Mouse (Mus musculus) gastrocnemius, postnatal 4 days (tissue): ENCODE data around the gene Gm13103. TPM values are rescaled to one million over a fixed set of nuclear protein-coding genes. Genes with fewer than 3 reads are reported as not detected.
"Not testable (repeated sequence)": the region's sequence is repeated elsewhere in the genome, so short reads cannot be mapped to it uniquely, and the experiment has no call there.

Experiments
- DNase-seq, 2 experiments: peaks; one replicate each; pipeline ENCODE4 v3.0.0; 2021 to 2022; ENCODE audit warnings: low spot score in 2 of 2, mixed read lengths in 2 of 2
- long read RNA-seq, 2 experiments: library from polyadenylated mRNA; stranded (forward); transcript quantifications; one replicate each; pipeline ENCODE4 v2.0.0; 2021
- total RNA-seq, 2 experiments: library from RNA; stranded (reverse); gene quantifications; 2 replicates each; pipeline ENCODE4 v1.2.3; 2021

The Gm13103 gene
- total RNA-seq, result not detected
- long read RNA-seq, experiment 1, result 0 reads
- long read RNA-seq, experiment 2, result 0 reads

DNA sequence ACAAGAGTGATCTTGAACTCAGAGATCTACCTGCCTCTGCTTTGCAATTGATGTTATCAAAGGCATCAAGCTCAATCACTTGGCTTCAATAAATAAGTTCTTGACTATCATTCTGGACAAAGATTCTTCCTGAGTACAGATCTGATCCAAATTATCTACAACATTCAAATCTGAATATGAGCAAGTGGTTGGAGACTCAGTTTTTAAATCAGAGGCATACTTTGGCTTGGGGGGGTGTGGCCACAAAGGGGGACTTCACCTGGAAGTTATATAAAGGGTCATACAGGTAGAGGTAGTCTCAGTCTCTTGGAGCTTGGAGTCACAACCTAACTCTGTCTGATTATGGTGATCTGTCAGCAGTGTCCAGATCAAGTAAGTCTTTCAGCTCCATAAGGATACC is at the start of gene Gm13103:
Gm13103 (plus strand) TSS at position 301 of the 400 bp plus-strand sequence.
- not testable (repeated sequence) for DNase-seq

DNA sequence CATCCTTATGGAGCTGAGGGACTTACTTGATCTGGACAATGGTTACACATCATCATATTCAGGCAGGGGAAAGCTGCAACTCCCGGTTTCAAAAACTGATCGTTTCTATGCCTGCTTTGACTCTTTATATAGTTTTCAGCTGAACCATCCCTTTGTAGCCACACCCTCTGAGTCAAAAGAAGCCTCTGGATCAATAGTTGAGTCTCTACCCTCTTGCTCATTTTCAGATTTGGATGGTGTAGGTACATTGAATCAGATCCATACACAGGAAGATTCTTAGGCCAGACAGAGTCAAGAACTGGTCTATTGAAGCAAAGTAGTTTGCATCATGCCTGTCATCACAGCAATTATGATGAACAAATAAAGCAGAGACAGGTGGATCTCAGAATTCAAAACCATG is 30.3 kb upstream of the Gm13103 start, which contains the start of gene Gm13084:
Gm13084 (minus strand) TSS at position 101 of the 400 bp plus-strand sequence.
- DNase-seq, result no peak

DNA sequence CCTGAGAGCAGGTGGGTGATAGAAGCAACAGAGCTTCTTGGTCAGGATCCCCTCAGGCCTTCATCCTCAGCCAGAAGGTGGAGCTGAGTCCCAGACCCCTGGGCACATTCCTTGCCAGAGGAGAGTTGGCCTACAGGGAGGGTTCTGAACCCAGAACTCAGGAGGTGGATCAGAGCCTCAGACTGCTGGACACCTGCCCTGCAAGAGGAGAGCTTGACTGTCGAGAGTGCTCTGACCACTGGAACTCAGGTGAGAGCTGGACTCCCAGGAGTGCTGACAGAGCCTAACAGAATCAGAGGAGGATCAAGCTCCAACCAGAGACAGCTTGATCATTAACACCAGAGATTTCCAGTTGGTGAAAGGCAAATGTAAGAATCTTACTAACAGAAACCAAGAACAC is 36.1 kb downstream of the Gm13103 start:
- not testable (repeated sequence) for DNase-seq

DNA sequence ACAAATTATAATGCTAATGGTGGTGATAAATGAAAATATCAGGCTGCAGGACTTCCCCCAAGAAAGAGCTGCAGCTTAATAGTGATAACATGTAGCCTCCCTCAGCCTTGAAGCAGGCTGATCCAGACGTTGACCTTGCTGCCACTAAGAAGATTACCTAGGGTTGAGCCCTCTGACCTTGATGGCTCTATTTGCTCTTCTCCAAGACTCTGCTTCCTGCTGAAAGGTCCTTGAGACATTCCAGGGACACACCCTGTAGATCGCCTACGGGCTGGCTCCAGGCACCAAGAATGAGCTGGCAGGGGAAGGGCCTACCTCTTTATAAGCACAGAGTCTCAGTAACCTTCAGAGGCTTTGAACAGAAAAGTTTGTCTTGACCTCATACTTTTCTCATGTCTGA is 48.1 kb downstream of the Gm13103 start:
- not testable (repeated sequence) for DNase-seq

DNA sequence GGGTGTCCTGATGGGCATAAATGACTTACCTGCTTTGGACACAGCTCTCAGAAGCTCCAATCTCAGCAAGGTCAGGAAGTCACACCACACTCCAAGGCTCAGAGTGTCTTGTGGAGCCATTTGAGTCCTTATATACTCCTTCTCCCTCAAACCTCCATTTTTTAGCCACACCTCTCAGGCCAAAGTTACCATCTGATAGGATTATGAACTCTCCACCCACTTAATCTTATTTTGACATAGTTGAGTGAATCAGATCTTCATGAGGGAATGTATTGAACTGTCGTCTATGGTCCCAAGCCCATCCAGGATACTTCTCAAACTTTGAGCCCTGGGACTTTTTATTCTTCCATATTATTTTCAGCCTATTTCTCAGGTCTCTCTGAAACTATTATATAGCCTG is 54.0 kb downstream of the Gm13103 start, which contains the start of gene Pramef6:
Pramef6 (minus strand) TSS at position 101 of the 400 bp plus-strand sequence.
- DNase-seq, result not testable (repeated sequence)

Other genes starting within 250 kb of the Gm13103 start
- gene Gm13083, start 231.5 kb upstream of the Gm13103 start, total RNA-seq, result not detected
- gene Gm13088, start 189.3 kb upstream of the Gm13103 start, total RNA-seq, result not detected
- not detected for gene Gm13089, start 143.8 kb upstream of the Gm13103 start, total RNA-seq
- gene Gm13078, start 127.0 kb upstream of the Gm13103 start, total RNA-seq, result not detected
- gene Gm13023, start 57.1 kb upstream of the Gm13103 start, total RNA-seq, result not detected
- not detected for gene Gm13084, start 30.4 kb upstream of the Gm13103 start, total RNA-seq
- not detected for gene Pramef6, start 53.9 kb downstream of the Gm13103 start, total RNA-seq
- not detected for gene Pramef25, start 104.5 kb downstream of the Gm13103 start, total RNA-seq
- not detected for gene Gm13101, start 120.5 kb downstream of the Gm13103 start, total RNA-seq
- not detected for gene Pramef17, start 147.9 kb downstream of the Gm13103 start, total RNA-seq
- gene Pramel4, start 212.6 kb downstream of the Gm13103 start, total RNA-seq, result not detected